Mouse (Mus musculus) megakaryocyte-erythroid progenitor cell, adult 5 weeks (primary cell): ENCODE measurements around the gene Hcn3. TPM values are rescaled to one million over a fixed set of nuclear protein-coding genes. Genes with fewer than 3 reads are reported as not detected.

Experiments
- polyA plus RNA-seq: library from polyadenylated mRNA; stranded (reverse); fragments of >175 nt; gene quantifications from 2 replicates; pipeline ENCODE4 v1.2.3, GENCODE M21; 2012

Hcn3 gene
- 1.8 and 2.5 TPM in 2 replicates for polyA plus RNA-seq

GRCm38 (mm10) chr3:89159616-89160344, at the start of gene Hcn3:
Gene Hcn3 (minus strand): TSS chr3:89160196.

GRCm38 (mm10) chr3:89202253-89203141, 42.5 kb upstream of the Hcn3 start, which contains the start of gene Gba:
Gene Gba (plus strand): TSS chr3:89202928.

GRCm38 (mm10) chr3:89183058-89183958, 23.3 kb upstream of the Hcn3 start, which contains the start of gene Fam189b:
Gene Fam189b (plus strand): TSS chr3:89183143.

GRCm38 (mm10) chr3:89177242-89178106, 17.5 kb upstream of the Hcn3 start, which contains the start of gene Scamp3:
Gene Scamp3 (plus strand): TSS chr3:89177473.

GRCm38 (mm10) chr3:89164506-89165267, 4.7 kb upstream of the Hcn3 start, which contains the start of gene Clk2:
Gene Clk2 (plus strand): TSS chr3:89164795.

GRCm38 (mm10) chr3:89135958-89136357, 24.0 kb downstream of the Hcn3 start, which contains the start of gene Pklr:
Gene Pklr (plus strand): TSS chr3:89136142.

GRCm38 (mm10) chr3:89101812-89102494, 58.0 kb downstream of the Hcn3 start, which contains the start of gene Fdps:
Gene Fdps (minus strand): TSS chr3:89101959.

GRCm38 (mm10) chr3:89100811-89101210, 59.2 kb downstream of the Hcn3 start, which contains the start of gene Gm43738:
Gene Gm43738 (minus strand): TSS chr3:89101099.

Other genes starting within 250 kb of the Hcn3 start
- gene Msto1, start 246.2 kb downstream of the Hcn3 start, polyA plus RNA-seq = 28.9 and 31.6 TPM in 2 replicates
- gene Ash1l, start 209.6 kb downstream of the Hcn3 start, polyA plus RNA-seq = 2.6 and 4.8 TPM in 2 replicates
- gene Dap3, start 209.0 kb downstream of the Hcn3 start, polyA plus RNA-seq = 102 and 118 TPM in 2 replicates
- 33.6 and 37.2 TPM in 2 replicates for gene Rusc1, start 66.9 kb downstream of the Hcn3 start, polyA plus RNA-seq
- 1.0 and 1.1 TPM in 2 replicates for gene Gm43738, start 59.1 kb downstream of the Hcn3 start, polyA plus RNA-seq
- 5.8 and 10.1 TPM in 2 replicates for gene Fdps, start 58.2 kb downstream of the Hcn3 start, polyA plus RNA-seq
- 27.8 and 36.5 TPM in 2 replicates for gene Pklr, start 24.1 kb downstream of the Hcn3 start, polyA plus RNA-seq
- 49.2 and 71.4 TPM in 2 replicates for gene Clk2, start 4.6 kb upstream of the Hcn3 start, polyA plus RNA-seq
- gene Scamp3, start 17.3 kb upstream of the Hcn3 start, polyA plus RNA-seq = 366 and 382 TPM in 2 replicates
- 253 and 287 TPM in 2 replicates for gene Fam189b, start 22.9 kb upstream of the Hcn3 start, polyA plus RNA-seq
- gene Gba, start 42.7 kb upstream of the Hcn3 start, polyA plus RNA-seq = 9.8 and 12.3 TPM in 2 replicates
- gene Thbs3, start 55.0 kb upstream of the Hcn3 start, polyA plus RNA-seq = 0.61 and 2.0 TPM in 2 replicates
- 318 and 336 TPM in 2 replicates for gene Mtx1, start 66.9 kb upstream of the Hcn3 start, polyA plus RNA-seq
- 0.56 and 0.64 TPM in 2 replicates for gene Muc1, start 68.9 kb upstream of the Hcn3 start, polyA plus RNA-seq
- 235 and 304 TPM in 2 replicates for gene Krtcap2, start 85.8 kb upstream of the Hcn3 start, polyA plus RNA-seq
- 9.2 and 11.3 TPM in 2 replicates for gene Trim46, start 86.1 kb upstream of the Hcn3 start, polyA plus RNA-seq
- 448 and 506 TPM in 2 replicates for gene Dpm3, start 99.2 kb upstream of the Hcn3 start, polyA plus RNA-seq
- gene Slc50a1, start 110.4 kb upstream of the Hcn3 start, polyA plus RNA-seq = 12.7 and 16.4 TPM in 2 replicates
- gene Efna1, start 120.9 kb upstream of the Hcn3 start, polyA plus RNA-seq = not detected in 2 replicates
- gene Efna3, start 162.8 kb upstream of the Hcn3 start, polyA plus RNA-seq = 0.83 and 0.91 TPM in 2 replicates
- gene Efna4, start 177.8 kb upstream of the Hcn3 start, polyA plus RNA-seq = 3.1 and 4.1 TPM in 2 replicates
- 195 and 256 TPM in 2 replicates for gene Adam15, start 189.8 kb upstream of the Hcn3 start, polyA plus RNA-seq
- not detected in 2 replicates for gene Dcst2, start 201.8 kb upstream of the Hcn3 start, polyA plus RNA-seq
- gene Dcst1, start 205.1 kb upstream of the Hcn3 start, polyA plus RNA-seq = not detected in 2 replicates
- 42.9 and 63.7 TPM in 2 replicates for gene Zbtb7b, start 234.6 kb upstream of the Hcn3 start, polyA plus RNA-seq
- gene Lenep, start 242.6 kb upstream of the Hcn3 start, polyA plus RNA-seq = 0.05 and 0.10 TPM in 2 replicates